Mouse (Mus musculus) liver, embryonic 16.5 days (tissue): ENCODE measurements around the gene Lrrc15. TPM values are rescaled to one million over a fixed set of nuclear protein-coding genes. Genes with fewer than 3 reads are reported as not detected.

Experiments
- ATAC-seq: fragments of 200-750 bp; cut with Nextera tagmentation; 2 replicates; pipeline ENCODE4 v1.8.0; 2017; ENCODE audit warnings: low read depth, mild to moderate bottlenecking, moderate number of reproducible peaks, moderate library complexity
- H3K27ac ChIP-seq: fragments of 300-500 bp; sonication (generic); 2 replicates; pipeline ENCODE4 v1.5.1; 2014; ENCODE audit warnings: mild to moderate bottlenecking, low read length
- H3K27me3 ChIP-seq: fragments of 300-500 bp; sonication (generic); 2 replicates; pipeline ENCODE4 v1.6.1; 2014; ENCODE audit warnings: low read depth, low read length, mixed read lengths; ENCODE audit not compliant: control insufficient read depth, insufficient read depth
- H3K36me3 ChIP-seq: fragments of 300-500 bp; sonication (generic); 2 replicates; pipeline ENCODE4 v1.6.1; 2014; ENCODE audit warnings: mild to moderate bottlenecking; ENCODE audit not compliant: control insufficient read depth, insufficient read depth
- H3K4me1 ChIP-seq: fragments of 300-500 bp; sonication (generic); 2 replicates; pipeline ENCODE4 v1.6.1; 2014; ENCODE audit warnings: low read depth, low read length, mixed read lengths; ENCODE audit not compliant: control insufficient read depth
- H3K4me2 ChIP-seq: fragments of 300-500 bp; sonication (generic); 2 replicates; pipeline ENCODE4 v1.6.1; 2014; ENCODE audit warnings: low read depth, low read length, mixed read lengths
- H3K4me3 ChIP-seq: fragments of 300-500 bp; sonication (generic); 2 replicates; pipeline ENCODE4 v1.5.1; 2014; ENCODE audit warnings: low read depth, mild to moderate bottlenecking, low read length
- H3K9ac ChIP-seq: fragments of 300-500 bp; sonication (generic); 2 replicates; pipeline ENCODE4 v1.6.1; 2014; ENCODE audit warnings: low read depth, low read length
- H3K9me3 ChIP-seq: fragments of 300-500 bp; sonication (generic); replicated peaks from 2 replicates; pipeline ENCODE4 v1.6.1; 2016; ENCODE audit warnings: low read length; ENCODE audit not compliant: control insufficient read depth
- WGBS: fragments of 180-500 bp; shearing (Covaris S2); extraction: QIAGEN DNeasy Blood & Tissue Kit; methylation state at CpG from one replicate; pipeline ENCODE4 v1.1.7; 2014; ENCODE audit not compliant: insufficient replicate concordance; 5-methylcytosine and 5-hydroxymethylcytosine counted together
- polyA plus RNA-seq: library from polyadenylated mRNA; unstranded; fragments of >200 nt; fragmentation: Nextera tagmentation; extraction: Ambion mirVana; gene quantifications from 2 replicates; pipeline ENCODE4 v1.2.1, GENCODE M21; 2015

The Lrrc15 gene
- polyA plus RNA-seq, 1 experiment from 2014 or later, result 0.02 TPM

- no peaks in the 10 kb centered on the region for H3K36me3 ChIP-seq
- H3K9me3 ChIP-seq, result no peaks in the 10 kb centered on the region
- peaks cover 2% of the 10 kb centered on the region; the same call in 1 of the 2 replicates for H3K4me1 ChIP-seq
- no peak overlapping the region for H3K9ac ChIP-seq
- 59% methylated on average over 7 of the region's 7 CpGs for WGBS
- ATAC-seq, result no peak
- H3K27me3 ChIP-seq, result no peaks in the 10 kb centered on the region
- no peak overlapping the region for H3K4me2 ChIP-seq
- no peak overlapping the region for H3K27ac ChIP-seq
- H3K4me3 ChIP-seq, result no peak overlapping the region
These were observed 24.6 kb downstream of the Lrrc15 start for GRCm38 (mm10) chr16:30258441-30258840.

- no peaks in the 10 kb centered on the region for H3K9me3 ChIP-seq
- no peak overlapping the region for H3K9ac ChIP-seq
- H3K36me3 ChIP-seq, result no peaks in the 10 kb centered on the region
- H3K4me3 ChIP-seq, result no peak overlapping the region
- H3K4me1 ChIP-seq, result peaks cover 3% of the 10 kb centered on the region; the same call in 1 of the 2 replicates
- 35% methylated on average over 9 of the region's 9 CpGs for WGBS
- no peaks in the 10 kb centered on the region for H3K27me3 ChIP-seq
- no peak overlapping the region for H3K4me2 ChIP-seq
- peak; percentile 51 for ATAC-seq
- H3K27ac ChIP-seq, result no peak overlapping the region
These were observed 25.3 kb downstream of the Lrrc15 start for GRCm38 (mm10) chr16:30257718-30258117.

DNA sequence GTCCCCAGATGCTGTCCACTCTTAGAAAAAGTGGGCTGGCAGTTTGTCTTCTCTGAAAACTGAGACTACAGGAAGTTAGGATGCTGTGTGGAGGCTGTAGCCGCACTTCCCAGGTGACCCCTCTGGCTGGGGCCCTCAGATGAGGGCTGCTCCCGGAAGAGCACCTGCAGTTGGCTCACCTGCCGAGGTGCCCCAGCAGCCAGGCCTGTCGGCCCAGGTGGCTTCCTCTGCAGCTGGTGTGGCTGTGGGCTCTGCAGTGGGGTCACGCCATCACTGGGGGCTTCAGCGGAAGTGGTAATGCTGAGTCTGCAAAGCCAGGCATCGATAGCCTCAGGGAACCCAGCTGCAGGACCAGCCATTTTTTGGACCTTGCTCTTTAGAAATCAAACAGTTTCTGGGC lies 28.0 kb downstream of the Lrrc15 start:
- ATAC-seq, result no peak
- no peaks in the 10 kb centered on the region for H3K27me3 ChIP-seq
- H3K27ac ChIP-seq, result no peak overlapping the region
- 54% methylated on average over 7 of the region's 7 CpGs for WGBS
- no peaks in the 10 kb centered on the region for H3K9me3 ChIP-seq
- peaks cover 4% of the 10 kb centered on the region; the same call in 1 of the 2 replicates for H3K4me1 ChIP-seq
- H3K4me2 ChIP-seq, result no peak overlapping the region
- no peaks in the 10 kb centered on the region for H3K36me3 ChIP-seq
- no peak overlapping the region for H3K9ac ChIP-seq
- H3K4me3 ChIP-seq, result no peak overlapping the region

- H3K27me3 ChIP-seq, result no peaks in the 10 kb centered on the region
- no peak overlapping the region for H3K9ac ChIP-seq
- H3K36me3 ChIP-seq, result no peaks in the 10 kb centered on the region
- peak overlapping the region; percentile 43; the same call in 1 of the 2 replicates for H3K27ac ChIP-seq
- H3K4me2 ChIP-seq, result no peak overlapping the region
- peaks cover 7% of the 10 kb centered on the region for H3K4me1 ChIP-seq
- H3K4me3 ChIP-seq, result no peak overlapping the region
- no peaks in the 10 kb centered on the region for H3K9me3 ChIP-seq
- ATAC-seq, result no peak
- WGBS, result 54% methylated on average over 9 of the region's 9 CpGs
These were observed 29.2 kb downstream of the Lrrc15 start for GRCm38 (mm10) chr16:30253900-30254299.

GRCm38 (mm10) chr16:30253374-30253773 lies 29.7 kb downstream of the Lrrc15 start:
- Histone ChIP-seq H3K9me3 (no peaks in the 10 kb centered on the region), H3K27ac (no peak overlapping the region; the same call in 1 of the 2 replicates), H3K4me1 (peaks cover 7% of the 10 kb centered on the region), H3K9ac (no peak overlapping the region), H3K4me2 (no peak overlapping the region), H3K36me3 (no peaks in the 10 kb centered on the region), H3K4me3 (no peak overlapping the region), H3K27me3 (no peaks in the 10 kb centered on the region)
- peak; percentile 51; the same call in 1 of the 2 replicates for ATAC-seq
- WGBS, result 61% methylated on average over 4 of the region's 4 CpGs

GRCm38 (mm10) chr16:30252003-30252418 lies 31.0 kb downstream of the Lrrc15 start:
- Histone ChIP-seq H3K9ac (no peak overlapping the region), H3K4me1 (peaks cover 7% of the 10 kb centered on the region), H3K4me2 (peak overlapping the region; percentile 42), H3K36me3 (no peaks in the 10 kb centered on the region), H3K27ac (no peak overlapping the region), H3K9me3 (no peaks in the 10 kb centered on the region), H3K4me3 (peak overlapping the region; percentile 15), H3K27me3 (no peaks in the 10 kb centered on the region)
- WGBS, result 1% methylated on average over 21 of the region's 21 CpGs
- peak; percentile 73 for ATAC-seq

DNA sequence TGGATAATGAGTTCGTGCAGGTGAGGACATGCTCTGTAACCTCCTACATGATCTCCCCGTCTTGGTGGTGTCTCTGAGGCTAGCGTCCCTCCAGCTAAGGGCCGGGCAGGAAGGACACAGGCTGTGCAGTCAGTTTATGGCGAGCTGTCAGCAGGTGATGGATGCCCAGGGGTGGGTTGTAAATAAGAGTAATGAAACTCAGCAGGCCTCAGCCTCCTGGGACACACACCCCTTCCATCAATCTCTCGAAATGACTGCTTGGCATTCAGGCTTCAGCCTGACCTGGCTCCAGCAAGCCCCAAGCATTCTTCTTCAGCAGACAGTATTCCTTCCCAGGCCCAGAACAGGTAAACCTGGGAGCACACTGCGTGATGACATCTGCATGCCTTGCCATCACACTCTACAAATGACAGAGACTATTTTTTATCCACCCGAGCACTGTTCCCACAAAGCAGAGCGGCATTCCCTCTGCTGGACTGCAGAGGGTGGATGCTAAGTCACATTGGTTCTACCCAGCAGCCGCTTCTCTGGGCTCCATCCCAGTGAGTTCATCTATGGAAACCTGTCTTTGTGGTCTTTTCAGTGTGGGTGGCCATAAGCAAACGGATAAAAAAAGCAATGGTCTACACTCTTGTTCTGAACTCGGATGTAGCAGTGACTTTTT lies 38.9 kb downstream of the Lrrc15 start:
- Histone ChIP-seq H3K4me1 (no peaks in the 10 kb centered on the region; the same call in 1 of the 2 replicates), H3K27me3 (no peaks in the 10 kb centered on the region), H3K9ac (no peak overlapping the region), H3K9me3 (no peaks in the 10 kb centered on the region), H3K4me2 (no peak overlapping the region), H3K36me3 (no peaks in the 10 kb centered on the region), H3K27ac (no peak overlapping the region), H3K4me3 (no peak overlapping the region)
- no peak for ATAC-seq
- WGBS, result 58% methylated on average over 12 of the region's 12 CpGs

- WGBS, result 28% methylated on average over 2 of the region's 2 CpGs
- H3K4me2 ChIP-seq, result no peak overlapping the region
- no peak overlapping the region for H3K9ac ChIP-seq
- H3K27me3 ChIP-seq, result no peaks in the 10 kb centered on the region
- no peak overlapping the region for H3K27ac ChIP-seq
- no peaks in the 10 kb centered on the region; the same call in 1 of the 2 replicates for H3K4me1 ChIP-seq
- ATAC-seq, result no peak
- no peak overlapping the region for H3K4me3 ChIP-seq
- H3K9me3 ChIP-seq, result no peaks in the 10 kb centered on the region
- H3K36me3 ChIP-seq, result no peaks in the 10 kb centered on the region
These were observed 41.4 kb downstream of the Lrrc15 start for GRCm38 (mm10) chr16:30241623-30242022.

DNA sequence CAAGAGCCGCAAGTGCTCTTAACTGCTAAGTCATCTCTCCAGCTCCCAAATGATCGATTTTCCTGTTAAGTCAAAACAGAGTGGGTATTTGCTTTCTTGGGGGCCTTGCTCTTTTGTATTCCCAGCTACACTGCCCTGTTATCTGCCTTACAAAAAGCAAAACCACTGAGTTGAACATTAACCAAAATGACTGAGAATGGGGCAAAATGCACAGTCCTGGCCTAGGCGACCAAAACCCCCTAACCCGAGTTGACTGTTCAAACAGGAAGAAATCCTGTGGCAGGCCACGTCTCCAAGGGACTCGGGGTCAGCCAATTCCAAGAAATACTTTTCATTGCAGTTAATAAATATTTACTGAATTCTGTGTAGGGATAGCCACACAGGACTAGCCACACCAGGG lies 44.3 kb downstream of the Lrrc15 start:
- Histone ChIP-seq H3K36me3 (no peaks in the 10 kb centered on the region), H3K27ac (peak overlapping the region; percentile 67), H3K27me3 (peaks cover 3% of the 10 kb centered on the region; the same call in 1 of the 2 replicates), H3K4me3 (no peak overlapping the region), H3K9ac (no peak overlapping the region), H3K4me1 (no peaks in the 10 kb centered on the region; the same call in 1 of the 2 replicates), H3K9me3 (no peaks in the 10 kb centered on the region), H3K4me2 (no peak overlapping the region)
- ATAC-seq, result peak; percentile 87
- WGBS, result 32% methylated on average over 6 of the region's 6 CpGs
